Mouse (Mus musculus) T-helper 2 cell (primary cell): ENCODE results near the gene Hoxa2.

Source experiments
- in situ Hi-C: fragments of 300-600 bp; cut with MboI, MseI; formaldehyde crosslinking; loops from one replicate; pipeline ENCODE4 v1.15.1; 2025; ENCODE audit warnings: high pct_unique_total_duplicates

The Hoxa2 gene

DNA sequence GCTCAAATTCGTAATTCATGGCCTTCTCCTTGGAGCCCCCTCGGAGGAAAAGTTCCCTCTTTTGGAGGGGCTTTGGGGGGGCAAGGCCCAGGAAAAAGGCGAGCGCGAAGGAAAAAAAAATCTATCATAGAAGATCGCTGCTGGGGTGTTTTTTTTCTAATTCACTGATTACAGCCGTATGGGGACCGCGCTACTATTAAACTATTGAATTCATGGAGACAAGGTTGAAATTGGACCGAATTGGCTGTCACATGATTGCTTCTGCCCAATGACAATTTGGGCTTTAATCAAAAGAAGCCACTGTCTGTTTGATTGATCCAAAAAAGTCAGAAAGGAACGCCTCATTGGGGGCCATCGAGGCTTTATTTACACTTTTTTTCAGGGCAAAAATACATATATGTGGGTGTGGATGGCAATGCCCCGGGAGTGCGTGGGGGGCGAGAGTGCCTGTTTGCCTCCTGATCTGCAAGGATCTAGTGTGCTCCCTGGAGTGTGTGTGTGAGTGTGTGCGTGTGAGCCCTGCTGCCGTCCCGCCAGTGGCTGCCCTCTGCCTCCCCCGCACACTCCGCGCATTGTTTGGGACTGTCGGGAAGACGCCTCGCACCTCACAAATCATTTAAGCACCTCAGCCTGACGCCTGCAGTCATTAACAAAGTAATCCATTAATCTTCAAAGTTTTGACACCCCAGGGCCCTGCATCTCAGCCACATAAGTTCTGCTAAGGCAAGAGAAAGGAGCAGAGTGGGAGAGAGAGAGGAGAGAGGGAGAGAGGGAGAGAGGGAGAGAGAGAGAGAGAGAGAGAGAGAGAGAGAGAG lies at the start of gene Hoxa2:
TSS of gene Hoxa2 (minus strand) at position 206 of the 815 bp plus-strand sequence.
- in situ Hi-C loops = no loop called here

DNA sequence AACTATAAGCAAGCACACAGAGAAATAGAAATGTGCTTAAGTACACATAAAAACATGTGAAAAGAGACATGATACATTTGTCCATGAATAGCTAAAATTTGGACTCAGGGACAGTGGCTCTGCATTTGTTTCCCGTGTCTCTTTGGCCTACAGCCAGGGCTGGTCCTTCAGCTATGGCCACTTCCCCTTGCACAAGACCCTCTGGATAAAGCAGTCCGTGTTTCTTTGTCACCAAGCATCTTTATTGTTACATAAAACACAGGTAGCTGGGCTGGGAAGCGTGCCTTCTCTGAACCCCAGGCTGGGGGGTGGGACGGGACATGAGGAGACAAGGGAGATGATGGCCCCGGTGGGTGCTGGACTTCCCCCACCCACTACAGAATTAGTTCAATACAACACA lies 49.6 kb upstream of the Hoxa2 start:
- in situ Hi-C loops = loop anchor here (5.0 kb wide), 1 partner anchor 197 kb away; no protein-coding TSS in a partner anchor

DNA sequence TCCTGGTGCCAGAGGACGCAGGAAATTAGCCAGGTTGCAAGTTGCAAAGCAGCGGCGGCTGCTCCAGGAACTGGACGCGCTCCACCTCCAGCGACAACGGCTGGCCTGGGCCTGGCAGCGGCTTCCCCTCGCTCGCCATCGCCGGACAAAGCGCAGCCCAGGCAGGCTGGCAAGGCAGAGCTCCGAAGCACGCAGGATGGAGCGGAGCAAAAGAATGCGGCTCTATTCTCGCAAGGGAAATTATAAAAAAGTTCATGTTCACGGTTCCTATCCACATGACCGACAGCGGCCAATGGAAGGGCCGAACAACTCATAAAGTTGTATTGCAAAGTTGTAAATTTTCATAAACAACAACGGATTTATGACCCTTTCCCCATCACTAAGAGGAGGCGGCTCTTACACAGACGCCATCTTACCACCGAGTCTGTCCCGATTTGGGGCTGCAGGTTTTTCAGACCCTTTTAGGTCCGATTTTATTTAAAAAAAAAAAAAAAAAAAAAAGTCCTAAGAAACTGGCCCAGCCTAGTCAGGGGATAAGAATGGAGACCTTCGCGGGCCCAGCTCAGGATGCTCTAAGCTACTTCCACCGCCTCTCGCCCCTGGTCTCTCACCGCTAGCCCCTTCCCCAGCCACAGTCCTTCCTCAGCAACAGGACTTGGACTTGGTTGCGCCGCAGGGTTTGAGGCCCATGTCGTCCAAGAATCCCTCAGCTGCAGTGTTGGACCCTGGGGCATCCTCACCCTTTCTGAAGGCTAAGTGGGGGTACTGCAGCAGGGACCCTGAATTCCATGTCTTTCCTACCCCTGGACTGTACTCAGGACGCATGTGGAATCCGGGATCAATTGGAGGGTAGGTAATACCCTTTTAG lies 48.7 kb upstream of the Hoxa2 start, which contains the start of the genes Hoxa3 and Gm28308:
TSS of gene Hoxa3 (minus strand) at position 218 of the 868 bp plus-strand sequence.
TSS of gene Gm28308 (minus strand) at position 221 of the 868 bp plus-strand sequence.
- in situ Hi-C loops = loop anchor here (5.0 kb wide), 1 partner anchor 196 kb away; no protein-coding TSS in a partner anchor

DNA sequence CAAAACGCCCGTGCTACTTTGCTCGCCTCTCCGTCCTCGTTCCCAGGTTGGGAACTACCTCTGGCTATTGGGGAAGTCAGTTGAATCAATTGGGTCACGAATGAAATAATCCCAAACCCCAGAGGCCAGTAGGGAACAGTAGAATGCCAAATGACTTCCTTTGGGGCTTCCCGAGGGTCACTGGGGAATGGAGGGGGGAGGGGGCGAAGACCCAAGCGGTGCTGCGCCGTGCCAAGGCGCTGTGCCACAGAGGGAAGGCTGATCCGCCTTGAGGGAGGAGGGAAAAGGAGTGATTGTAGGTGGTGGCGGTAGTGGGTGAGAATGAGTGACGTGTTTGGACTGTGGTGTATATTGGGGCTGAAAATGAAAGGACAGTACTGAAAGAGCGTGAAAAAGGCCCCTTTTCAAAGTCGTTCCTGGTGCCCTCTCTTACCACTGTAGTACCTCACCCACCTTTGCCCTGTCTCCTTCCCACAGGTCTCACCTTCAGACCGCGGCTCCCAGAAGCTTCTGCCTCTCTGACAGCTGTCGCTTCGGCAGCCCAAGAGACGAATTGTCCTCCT lies 48.0 kb upstream of the Hoxa2 start:
- in situ Hi-C loops = loop anchor here (5.0 kb wide), 1 partner anchor 195 kb away; no protein-coding TSS in a partner anchor

DNA sequence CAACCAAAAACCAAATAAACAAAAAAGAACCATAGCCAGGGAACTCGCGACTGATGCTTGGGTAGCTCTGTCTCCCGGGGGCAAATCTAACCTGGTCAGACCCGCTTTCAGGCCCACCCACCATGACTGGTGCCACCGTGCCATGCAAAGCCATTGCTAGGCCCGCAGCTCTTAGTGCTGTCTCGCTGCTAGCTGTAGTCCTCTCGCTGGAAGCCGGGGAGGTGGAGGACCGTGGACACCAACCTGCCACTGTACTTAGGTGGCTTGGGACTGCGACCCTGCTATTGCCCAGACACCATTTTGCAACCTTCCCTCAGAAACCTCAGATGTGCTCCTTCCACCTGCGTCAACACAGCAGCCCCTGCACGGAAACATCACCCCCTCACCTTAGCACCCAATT lies 47.3 kb upstream of the Hoxa2 start:
- in situ Hi-C loops = loop anchor here (5.0 kb wide), 1 partner anchor 195 kb away; no protein-coding TSS in a partner anchor

DNA sequence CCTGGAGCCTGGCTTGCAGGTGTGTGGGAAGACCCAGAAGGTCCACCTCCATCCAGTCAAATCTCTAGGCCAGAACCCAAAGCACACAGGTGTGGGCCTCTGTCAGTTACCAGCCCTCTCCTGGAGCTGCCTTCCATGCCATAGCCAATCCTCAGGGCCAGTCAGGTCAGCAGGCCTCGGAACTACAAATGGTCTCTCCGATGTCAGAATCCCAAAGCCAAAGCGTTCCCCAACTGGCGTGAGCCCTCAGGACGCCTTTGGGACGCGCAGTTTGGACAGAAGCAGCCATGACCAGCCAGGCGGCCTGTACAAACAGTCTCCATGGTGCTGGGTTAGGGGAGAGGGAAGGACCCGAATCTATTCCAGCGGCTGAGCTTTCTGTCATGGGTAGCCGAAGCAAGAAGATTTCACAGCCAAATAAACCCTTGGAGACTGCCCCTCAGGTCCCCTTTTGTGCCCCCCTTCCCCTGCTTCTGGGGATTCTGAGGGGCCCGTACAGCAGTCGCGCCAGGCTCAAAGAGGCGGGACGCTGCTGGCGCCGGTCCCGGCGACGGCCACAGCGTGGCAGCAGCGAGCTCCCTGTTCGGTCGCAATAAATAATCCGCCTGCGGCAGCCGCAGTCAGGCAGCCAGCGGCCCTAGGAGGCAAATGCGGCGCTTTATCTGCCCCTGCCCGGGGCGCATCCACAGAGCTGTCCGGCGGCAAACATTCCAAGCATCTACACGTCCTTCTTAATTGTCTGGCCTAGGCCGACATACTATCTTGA lies 46.7 kb upstream of the Hoxa2 start:
- in situ Hi-C loops = loop anchor here (5.0 kb wide), 1 partner anchor 194 kb away; no protein-coding TSS in a partner anchor

DNA sequence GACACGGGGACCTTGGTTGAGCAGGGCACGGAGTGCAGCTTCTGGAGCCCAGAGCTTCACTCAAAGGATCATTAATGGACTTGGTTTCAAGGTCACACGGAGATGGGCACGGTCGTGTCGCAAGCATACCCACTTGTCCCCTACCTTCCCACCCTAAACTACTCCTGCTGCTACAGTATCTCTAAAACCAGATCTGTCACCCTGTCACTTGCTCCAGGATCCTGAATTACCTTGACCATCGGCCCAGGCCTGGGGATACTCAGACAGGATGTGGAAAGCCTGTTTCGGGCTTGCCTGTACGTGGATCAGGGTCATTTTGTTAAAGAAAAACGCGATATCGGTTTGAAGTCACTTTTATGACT lies 45.0 kb upstream of the Hoxa2 start:
- in situ Hi-C loops = loop anchor here (5.0 kb wide), 1 partner anchor 192 kb away; no protein-coding TSS in a partner anchor

DNA sequence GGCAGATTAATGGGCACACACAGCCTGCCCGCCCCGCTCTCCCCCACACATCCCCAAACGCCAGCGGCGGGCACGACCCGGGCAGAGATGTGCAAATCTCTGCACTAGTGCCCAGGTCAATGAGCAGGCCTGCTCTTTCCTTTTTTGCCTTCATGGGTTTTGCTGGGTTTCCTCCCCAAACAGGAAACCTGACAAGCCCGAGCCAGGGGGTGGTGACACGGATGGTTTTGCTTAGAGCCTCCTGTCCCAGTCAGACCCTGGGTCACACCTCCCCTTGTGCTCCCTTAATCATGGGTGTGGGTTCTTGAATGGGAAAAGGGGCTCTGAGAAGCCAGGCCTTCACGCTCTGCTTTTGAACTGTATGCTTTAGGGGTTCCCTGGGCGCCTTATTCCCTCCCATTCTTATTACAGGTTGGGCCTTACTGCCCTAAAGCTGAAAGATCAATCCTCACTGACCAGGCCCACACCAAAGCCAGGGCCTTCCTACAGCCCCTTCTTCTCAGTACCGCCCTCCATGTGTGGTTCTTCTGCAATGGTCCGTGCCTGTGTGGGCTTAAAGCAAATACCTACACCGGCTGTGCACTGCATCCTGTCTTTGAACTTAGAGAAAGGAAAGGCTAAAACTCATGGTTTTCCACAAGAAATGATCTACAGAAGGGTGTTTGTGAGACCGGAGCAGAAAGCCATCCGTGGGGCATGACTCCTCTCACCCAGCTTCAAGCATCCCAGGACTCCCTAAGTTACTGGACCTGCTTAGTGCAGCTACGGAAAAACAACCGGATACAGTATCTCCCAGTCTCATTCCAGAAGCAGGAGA lies 44.4 kb upstream of the Hoxa2 start:
- in situ Hi-C loops = no loop called here

DNA sequence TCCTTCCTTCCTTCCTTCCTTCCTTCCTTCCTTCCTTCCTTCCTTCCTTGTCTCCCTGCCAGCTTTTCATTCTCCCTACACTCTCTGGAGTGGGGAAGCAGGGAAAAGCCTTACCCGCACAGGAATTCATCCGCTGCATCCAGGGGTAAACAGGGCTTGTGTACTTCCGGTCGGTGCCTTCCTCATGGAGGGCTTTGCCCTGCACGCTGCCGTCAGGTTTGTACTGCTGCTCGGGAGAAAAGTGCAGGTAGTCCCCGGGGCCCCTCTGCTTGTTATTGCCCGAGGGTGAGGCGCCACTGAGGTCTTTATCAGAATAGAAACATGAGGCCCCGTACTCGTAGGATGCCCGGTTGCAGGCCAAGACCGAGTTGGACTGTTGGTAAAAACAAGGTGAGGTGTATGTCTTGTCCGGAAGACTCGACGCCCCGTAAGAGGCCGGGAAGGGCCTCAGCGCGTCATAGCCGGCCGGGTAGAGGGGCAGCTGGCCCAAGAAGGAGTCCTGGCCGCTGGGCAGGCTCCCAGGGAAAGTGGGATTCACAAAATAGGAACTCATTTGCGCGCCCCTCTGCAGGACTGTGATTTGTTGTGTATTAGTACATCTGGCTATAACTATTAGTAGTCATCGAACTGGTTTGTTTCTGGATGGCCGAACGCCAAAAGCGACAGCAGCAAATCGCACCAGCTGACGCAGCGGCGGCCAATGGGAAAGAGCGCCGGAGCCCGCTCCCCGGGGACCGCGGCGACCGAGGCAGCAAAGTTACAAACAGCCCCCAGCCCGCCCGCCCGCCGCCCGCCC lies 43.6 kb upstream of the Hoxa2 start, which contains the start of gene Hoxa6:
TSS of gene Hoxa6 (minus strand) at position 651 of the 796 bp plus-strand sequence.
- in situ Hi-C loops = no loop called here

DNA sequence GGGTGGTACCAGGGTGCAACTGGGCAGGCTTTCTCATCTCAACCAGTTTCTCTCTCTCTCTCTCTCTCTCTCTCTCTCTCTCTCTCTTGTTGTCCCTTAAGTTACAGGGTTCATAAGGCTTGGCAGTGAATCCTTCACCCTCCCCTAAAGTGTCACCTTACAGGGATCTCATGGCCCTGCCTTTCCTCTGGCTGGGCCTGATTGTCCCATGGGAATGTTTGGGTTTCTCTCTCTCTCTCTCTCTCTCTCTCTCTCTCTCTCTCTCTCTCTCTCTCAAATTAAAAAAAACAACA lies 43.0 kb upstream of the Hoxa2 start:
- in situ Hi-C loops = no loop called here

DNA sequence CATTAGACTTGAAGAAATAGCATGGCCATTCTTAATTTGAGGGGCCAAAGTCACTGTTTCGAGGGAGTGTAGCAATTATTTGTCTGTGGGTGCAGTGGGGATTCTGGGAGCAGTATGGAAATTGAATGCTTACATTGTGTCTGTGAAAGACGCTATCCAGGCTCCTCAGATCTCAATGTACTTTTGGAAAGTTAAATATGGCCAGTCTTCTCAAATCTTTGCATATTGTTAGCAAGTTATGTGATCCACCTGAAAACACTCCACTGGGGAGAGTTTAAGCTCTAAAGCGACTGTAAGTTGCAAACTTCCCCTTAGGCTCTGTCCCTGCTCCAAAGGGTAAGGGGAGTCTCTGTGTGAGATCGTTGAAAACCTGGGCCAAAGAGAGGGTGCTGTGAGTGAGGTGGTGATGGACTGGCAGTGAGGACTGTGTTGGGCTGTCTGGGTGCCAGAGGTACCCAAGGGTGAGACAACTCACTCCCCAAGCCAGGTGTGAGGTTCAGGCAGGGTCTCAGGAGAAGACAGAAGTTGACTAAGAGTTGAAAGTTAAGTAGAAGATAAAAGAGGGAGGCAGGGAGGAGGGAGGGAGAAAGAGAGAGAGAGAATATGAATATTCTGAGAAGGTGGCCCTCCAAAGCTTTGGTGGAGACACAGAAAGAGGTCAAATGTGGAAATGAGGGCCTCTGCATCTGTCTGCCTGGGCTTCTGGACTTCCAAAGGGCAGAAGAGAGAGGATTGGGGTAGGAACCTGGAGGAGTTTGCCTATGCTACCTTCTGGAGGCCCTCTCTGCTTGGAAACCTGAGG lies 42.5 kb upstream of the Hoxa2 start:
- in situ Hi-C loops = no loop called here

DNA sequence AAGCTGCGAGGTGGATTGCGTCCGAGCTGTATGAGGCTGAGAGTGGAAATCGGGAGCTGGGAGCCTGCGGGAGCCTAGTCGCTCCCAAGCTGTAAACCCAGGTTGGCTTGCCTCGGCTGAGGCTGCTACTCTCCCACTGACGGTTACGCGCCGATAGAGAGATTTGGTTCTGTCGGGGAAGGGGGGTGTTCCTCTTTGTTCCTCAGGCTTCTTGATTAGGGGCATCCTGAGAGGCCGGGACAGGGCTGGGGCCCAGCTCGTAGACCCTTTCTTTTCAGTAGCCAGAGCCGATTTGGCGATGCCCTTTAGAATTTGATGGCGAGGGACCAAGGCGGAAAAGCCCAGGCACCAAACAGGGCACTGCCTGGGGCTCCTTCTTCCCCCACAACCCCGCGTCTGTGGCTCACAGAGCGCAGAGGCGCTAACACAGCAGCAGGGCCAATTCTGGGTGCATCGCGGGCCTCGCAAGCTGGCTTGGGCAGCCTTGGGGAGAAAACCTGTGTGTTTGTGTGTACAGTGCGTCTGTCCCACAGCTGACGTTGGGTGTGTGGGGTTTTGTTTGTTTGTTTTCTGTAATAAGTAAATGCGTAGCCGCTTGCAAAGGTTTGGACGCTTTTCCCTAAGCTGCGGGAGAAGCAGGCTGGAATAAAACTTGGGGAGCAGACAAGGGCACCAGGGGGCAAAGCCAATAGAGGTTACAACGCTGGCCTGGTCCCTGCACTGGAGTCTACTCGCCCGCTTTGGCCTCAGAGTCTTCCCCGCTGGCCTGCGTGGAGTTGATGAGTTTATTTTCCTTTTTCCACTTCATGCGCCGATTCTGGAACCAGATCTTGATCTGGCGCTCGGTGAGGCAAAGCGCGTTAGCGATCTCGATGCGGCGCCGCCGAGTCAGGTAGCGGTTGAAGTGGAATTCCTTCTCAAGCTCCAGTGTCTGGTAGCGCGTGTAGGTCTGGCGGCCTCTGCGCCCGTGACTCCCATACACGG lies 41.3 kb upstream of the Hoxa2 start:
- in situ Hi-C loops = no loop called here

DNA sequence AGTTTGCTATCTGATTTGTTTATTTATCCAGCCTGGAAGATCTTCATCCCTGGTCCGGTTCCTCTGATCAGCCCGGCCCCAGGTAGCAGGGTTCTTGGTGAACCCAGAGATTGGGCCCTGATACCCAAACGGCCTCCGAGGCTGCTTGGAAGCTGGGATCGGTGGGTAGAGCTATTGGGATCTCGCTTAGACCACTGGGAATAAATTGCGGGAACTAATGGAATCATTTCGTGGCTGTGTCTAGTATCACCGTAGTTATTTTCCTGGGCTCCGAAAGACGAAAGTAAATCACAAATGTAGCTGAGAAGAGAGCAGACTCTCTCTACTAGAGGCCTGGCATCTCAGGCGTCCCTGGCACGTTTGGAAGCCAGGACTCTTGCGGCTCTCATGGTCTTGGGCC lies 40.6 kb upstream of the Hoxa2 start:
- in situ Hi-C loops = no loop called here

DNA sequence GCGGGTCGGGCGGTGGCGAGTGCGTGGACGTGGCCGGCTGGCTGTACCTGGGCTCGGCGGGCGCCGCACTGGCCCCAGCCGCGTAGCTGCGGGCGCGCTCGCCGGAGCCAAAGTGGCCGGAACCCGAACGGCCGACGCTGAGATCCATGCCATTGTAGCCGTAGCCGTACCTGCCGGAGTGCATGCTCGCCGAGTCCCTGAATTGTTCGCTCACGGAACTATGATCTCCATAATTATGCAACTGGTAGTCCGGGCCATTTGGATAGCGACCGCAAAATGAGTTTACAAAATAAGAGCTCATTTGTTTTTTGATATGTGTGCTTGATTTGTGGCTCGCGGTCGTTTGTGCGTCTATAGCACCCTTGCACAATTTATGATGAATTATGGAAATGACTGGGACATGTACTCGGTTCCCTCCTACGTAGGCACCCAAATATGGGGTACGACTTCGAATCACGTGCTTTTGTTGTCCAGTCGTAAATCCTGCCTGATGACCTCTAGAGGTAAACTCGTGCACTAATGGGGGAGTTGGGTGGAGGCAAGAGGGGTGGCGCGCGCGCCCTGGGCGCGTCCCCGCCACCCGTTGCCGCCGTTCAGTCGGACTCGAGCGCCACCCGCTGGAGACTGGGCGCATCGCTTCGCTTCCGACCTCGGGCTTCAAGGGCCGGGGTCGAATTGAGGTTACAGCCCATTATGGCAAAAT lies 39.6 kb upstream of the Hoxa2 start, which contains the start of gene Hoxa5:
TSS of gene Hoxa5 (minus strand) at position 538 of the 703 bp plus-strand sequence.
- in situ Hi-C loops = no loop called here

DNA sequence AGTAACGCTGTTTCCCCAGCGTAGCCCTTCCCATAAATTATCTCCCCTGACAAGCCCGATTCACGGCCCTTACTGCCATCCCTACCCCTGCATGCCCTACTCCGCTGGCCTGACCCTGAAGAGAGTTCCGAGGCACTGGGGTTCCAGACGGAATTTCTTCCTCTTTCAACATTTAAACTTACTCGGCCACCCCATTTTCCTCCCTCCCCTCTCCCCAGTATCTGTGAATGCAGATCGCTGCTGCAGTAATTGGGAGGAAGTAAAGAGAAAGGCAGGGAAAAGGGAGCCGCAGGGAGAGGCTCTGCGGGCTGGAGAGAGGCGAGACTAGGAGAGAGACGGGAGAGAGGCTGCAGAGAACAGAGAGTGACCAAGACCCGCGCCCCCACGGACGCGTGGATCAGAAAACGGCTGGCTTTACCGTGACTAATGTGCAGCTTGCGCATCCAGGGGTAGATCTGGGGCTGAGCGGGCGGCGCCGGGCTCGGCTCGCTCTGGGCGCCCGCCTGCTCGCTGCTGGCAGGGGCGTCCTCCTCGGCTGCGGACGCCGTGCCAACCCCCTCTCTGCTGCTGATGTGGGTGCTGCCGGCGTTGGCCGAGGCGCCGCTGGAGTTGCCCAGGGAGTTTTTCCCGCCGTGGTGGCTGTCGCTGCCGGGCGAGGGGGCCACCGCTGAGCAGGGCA lies 38.9 kb upstream of the Hoxa2 start:
- in situ Hi-C loops = no loop called here

DNA sequence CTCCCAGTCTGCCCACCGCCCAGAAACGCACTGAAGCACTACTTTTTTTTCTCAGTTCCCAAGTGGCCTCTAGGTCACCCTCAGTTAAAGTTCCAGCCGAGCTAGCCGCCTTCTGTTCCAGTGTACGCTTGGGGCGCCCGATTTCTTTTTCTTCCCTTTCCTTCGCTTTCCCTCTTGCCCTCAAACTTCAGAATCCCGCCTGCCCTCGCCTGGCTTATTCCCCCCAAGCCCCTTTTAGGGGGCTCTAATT lies 38.4 kb upstream of the Hoxa2 start:
- in situ Hi-C loops = no loop called here
